Mouse (Mus musculus) lung, postnatal 10 days (tissue): ENCODE data around the gene Ces1e.
A peak's percentile ranks its signal among the peaks of the same experiment; 100 is the strongest.

Source experiments
- DNase-seq: peaks from one replicate; pipeline ENCODE4 v3.0.0; 2021

The Ces1e gene

GRCm38 (mm10) chr8:93174554-93174953, 54.9 kb downstream of the Ces1e start:
- no peak for DNase-seq

GRCm38 (mm10) chr8:93171846-93172590, 57.4 kb downstream of the Ces1e start:
- peak; percentile 67 for DNase-seq

GRCm38 (mm10) chr8:93163363-93163762, 66.1 kb downstream of the Ces1e start:
- DNase-seq: no peak

GRCm38 (mm10) chr8:93151401-93151800, 78.0 kb downstream of the Ces1e start:
- no peak for DNase-seq
